Mouse (Mus musculus) embryonic facial prominence, embryonic 15.5 days (tissue): ENCODE data around the gene Lasp1. TPM values are rescaled to one million over a fixed set of nuclear protein-coding genes. Genes with fewer than 3 reads are reported as not detected.
A peak's percentile ranks its signal among the peaks of the same experiment; 100 is the strongest.

ENCODE experiments used
- ATAC-seq: fragments of 200-750 bp; cut with Nextera tagmentation; 2 replicates; pipeline ENCODE4 v1.8.0; 2017; ENCODE audit warnings: low read depth, moderate TSS enrichment; ENCODE audit not compliant: insufficient number of reproducible peaks, low FRiP score, low TSS enrichment
- H3K27ac ChIP-seq: fragments of 300-500 bp; sonication (generic); replicated peaks from 2 replicates; pipeline ENCODE4 v1.5.1; 2015; ENCODE audit warnings: mild to moderate bottlenecking, inconsistent platforms
- H3K27me3 ChIP-seq: fragments of 300-500 bp; sonication (generic); 2 replicates; pipeline ENCODE4 v1.6.1; 2015; ENCODE audit warnings: inconsistent platforms
- H3K36me3 ChIP-seq: fragments of 300-500 bp; sonication (generic); 2 replicates; pipeline ENCODE4 v1.6.1; 2015; ENCODE audit warnings: mild to moderate bottlenecking, inconsistent platforms
- H3K4me1 ChIP-seq: fragments of 300-500 bp; sonication (generic); 2 replicates; pipeline ENCODE4 v1.6.1; 2015; ENCODE audit warnings: inconsistent platforms
- H3K4me2 ChIP-seq: fragments of 300-500 bp; sonication (generic); replicated peaks from 2 replicates; pipeline ENCODE4 v1.6.1; 2015; ENCODE audit warnings: mild to moderate bottlenecking, inconsistent platforms
- H3K4me3 ChIP-seq: fragments of 300-500 bp; sonication (generic); replicated peaks from 2 replicates; pipeline ENCODE4 v1.5.1; 2015; ENCODE audit warnings: mild to moderate bottlenecking, inconsistent platforms
- H3K9ac ChIP-seq: fragments of 300-500 bp; sonication (generic); 2 replicates; pipeline ENCODE4 v1.6.1; 2015; ENCODE audit warnings: inconsistent platforms
- H3K9me3 ChIP-seq: fragments of 300-500 bp; sonication (generic); replicated peaks from 2 replicates; pipeline ENCODE4 v1.6.1; 2016; ENCODE audit warnings: inconsistent platforms
- WGBS: fragments of 180-500 bp; shearing (Covaris S2); methylation state at CpG from one replicate; pipeline ENCODE4 v1.1.7; 2015; 5-methylcytosine and 5-hydroxymethylcytosine counted together
- polyA plus RNA-seq: library from polyadenylated mRNA; unstranded; fragments of >200 nt; fragmentation: Nextera tagmentation; extraction: Ambion mirVana; gene quantifications from 2 replicates; pipeline ENCODE4 v1.2.1, GENCODE M21; 2015

Lasp1 gene
- polyA plus RNA-seq, 1 experiment from 2014 or later: 117 TPM

DNA sequence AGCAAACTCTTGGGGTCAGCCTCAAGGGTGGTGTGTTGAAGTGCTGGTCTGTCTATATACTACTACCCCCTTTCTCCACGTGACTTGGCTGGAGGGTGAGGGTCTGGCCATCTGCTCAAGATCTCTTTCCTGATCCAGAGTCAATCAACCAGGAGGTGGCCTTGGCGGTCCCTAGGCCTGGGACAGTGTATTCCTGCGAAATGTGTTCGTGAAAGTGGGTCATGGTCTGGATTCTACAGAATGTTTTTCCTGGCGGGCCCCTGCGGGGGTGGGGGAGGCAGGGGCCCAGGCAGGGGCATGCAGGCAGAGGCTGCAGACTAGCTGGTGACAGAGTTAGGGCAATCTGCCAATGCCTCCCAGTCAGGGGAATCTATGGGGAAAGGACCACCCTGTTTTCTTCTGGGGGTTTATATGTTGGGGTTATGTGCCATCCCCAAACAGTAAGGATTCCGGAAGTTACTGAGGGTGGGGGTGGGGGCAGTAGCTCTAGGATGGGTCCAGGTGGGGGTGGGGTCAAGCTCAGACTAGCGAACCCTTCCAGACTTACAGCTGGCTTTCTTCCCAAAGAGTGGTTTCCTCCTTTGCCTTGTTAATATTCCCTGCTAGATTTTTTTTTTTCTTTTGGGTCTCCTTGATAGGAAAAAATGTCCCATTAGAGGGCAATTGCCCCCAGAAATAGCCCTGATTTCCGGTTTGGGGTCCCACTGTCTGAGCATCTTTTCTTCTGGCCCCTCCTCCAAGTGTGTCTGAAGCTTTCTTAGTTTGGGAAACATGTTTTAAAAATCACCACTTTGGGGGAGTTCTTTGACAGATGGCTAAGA is 6.3 kb downstream of the Lasp1 start:
- no peak overlapping the region for H3K9ac ChIP-seq
- H3K4me3 ChIP-seq: peak overlapping the region; percentile 24
- H3K27ac ChIP-seq: peak overlapping the region; percentile 88
- peak; percentile 11; the same call in 1 of the 2 replicates for ATAC-seq
- H3K36me3 ChIP-seq: peaks cover 19% of the 10 kb centered on the region
- peak overlapping the region; percentile 49 for H3K4me2 ChIP-seq
- H3K9me3 ChIP-seq: no peaks in the 10 kb centered on the region
- H3K27me3 ChIP-seq: no peaks in the 10 kb centered on the region
- 4% methylated on average over 9 of the region's 9 CpGs for WGBS
- peaks cover 86% of the 10 kb centered on the region for H3K4me1 ChIP-seq

- Histone ChIP-seq H3K27ac (peak overlapping the region; percentile 88), H3K4me1 (peaks cover 90% of the 10 kb centered on the region), H3K9me3 (no peaks in the 10 kb centered on the region), H3K36me3 (peaks cover 19% of the 10 kb centered on the region), H3K27me3 (no peaks in the 10 kb centered on the region), H3K4me2 (peak overlapping the region; percentile 49), H3K4me3 (no peak overlapping the region; the same call in 1 of the 2 replicates), H3K9ac (no peak overlapping the region)
- WGBS: 35% methylated on average over 15 of the region's 15 CpGs
- ATAC-seq: no peak
Measured at GRCm38 (mm10) chr11:97805662-97806612, 7.1 kb downstream of the Lasp1 start.

- ATAC-seq: no peak
- Histone ChIP-seq H3K4me1 (peaks cover 90% of the 10 kb centered on the region), H3K4me3 (no peak overlapping the region), H3K9me3 (no peaks in the 10 kb centered on the region), H3K4me2 (no peak overlapping the region), H3K27me3 (no peaks in the 10 kb centered on the region), H3K36me3 (peaks cover 19% of the 10 kb centered on the region), H3K9ac (no peak overlapping the region), H3K27ac (0 out of 2 replicates have a peak overlapping the region, but pooled peaks have one; percentile 88)
- WGBS: 68% methylated on average over 7 of the region's 7 CpGs
Measured at GRCm38 (mm10) chr11:97806613-97806964, 7.8 kb downstream of the Lasp1 start.

GRCm38 (mm10) chr11:97807626-97808025 is 8.8 kb downstream of the Lasp1 start:
- Histone ChIP-seq H3K4me1 (peaks cover 90% of the 10 kb centered on the region), H3K9me3 (no peaks in the 10 kb centered on the region), H3K9ac (no peak overlapping the region), H3K36me3 (peaks cover 19% of the 10 kb centered on the region), H3K27ac (peak overlapping the region; percentile 5), H3K4me3 (no peak overlapping the region), H3K4me2 (no peak overlapping the region), H3K27me3 (no peaks in the 10 kb centered on the region)
- no peak for ATAC-seq
- WGBS: 25% methylated on average over 6 of the region's 6 CpGs

DNA sequence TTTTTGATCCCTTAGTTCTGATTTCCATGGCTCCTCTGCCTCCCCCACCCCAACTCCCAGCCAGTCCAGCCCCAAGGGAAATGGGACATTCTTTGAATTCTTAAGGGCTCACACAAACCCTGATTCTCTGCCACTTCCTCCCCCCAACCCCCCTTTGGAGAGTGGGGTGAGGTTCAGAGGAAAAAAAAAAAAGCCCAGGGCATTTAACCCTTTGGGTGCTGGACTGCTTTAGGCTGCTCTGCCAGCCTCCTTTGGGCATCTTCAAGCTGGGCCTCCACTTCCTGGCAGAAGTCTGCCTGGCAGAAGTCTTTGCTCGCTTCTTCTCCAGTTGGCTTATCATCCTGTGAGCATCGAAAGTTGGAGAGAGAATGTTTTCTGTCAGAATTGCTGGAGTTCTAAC is 9.3 kb downstream of the Lasp1 start:
- ATAC-seq: no peak
- no peak overlapping the region for H3K4me2 ChIP-seq
- no peak overlapping the region for H3K4me3 ChIP-seq
- no peaks in the 10 kb centered on the region for H3K9me3 ChIP-seq
- no peak overlapping the region for H3K9ac ChIP-seq
- H3K27me3 ChIP-seq: no peaks in the 10 kb centered on the region
- H3K27ac ChIP-seq: peak overlapping the region; percentile 5
- WGBS: 33% methylated on average over 2 of the region's 2 CpGs
- peaks cover 93% of the 10 kb centered on the region for H3K4me1 ChIP-seq
- peaks cover 19% of the 10 kb centered on the region for H3K36me3 ChIP-seq

DNA sequence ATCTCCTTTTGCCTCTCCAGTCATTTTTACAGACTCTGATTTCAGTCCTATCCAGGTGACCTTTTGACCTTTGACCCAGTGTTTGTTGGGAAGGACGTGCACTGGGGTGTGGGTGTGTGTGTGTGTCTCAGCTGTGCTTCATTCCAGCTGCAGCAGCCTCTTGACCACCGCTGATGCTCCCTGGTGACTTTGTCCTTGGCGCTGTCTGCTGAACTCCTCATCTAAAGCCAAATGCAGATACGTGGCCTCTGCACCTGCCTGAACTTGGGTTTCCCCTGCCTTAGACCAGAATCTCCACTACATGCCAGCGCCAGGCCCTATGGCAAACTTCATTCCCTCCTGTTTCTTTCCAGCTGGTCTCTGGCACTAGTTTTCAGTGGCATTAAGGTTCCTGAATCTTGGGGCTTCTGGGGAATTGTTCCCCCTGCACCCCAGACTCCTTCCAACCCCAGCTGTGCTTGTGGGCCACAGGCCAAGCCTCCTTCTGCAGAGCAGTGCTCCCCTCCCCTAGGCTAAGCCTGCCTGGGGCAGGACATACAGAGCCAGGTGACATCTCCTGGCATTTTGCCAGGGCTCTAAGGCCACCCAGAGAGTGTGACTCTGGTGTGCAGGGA is 9.9 kb downstream of the Lasp1 start:
- Histone ChIP-seq H3K27ac (peak overlapping the region; percentile 5), H3K9ac (no peak overlapping the region), H3K27me3 (no peaks in the 10 kb centered on the region), H3K4me1 (peaks cover 97% of the 10 kb centered on the region), H3K4me2 (no peak overlapping the region), H3K9me3 (no peaks in the 10 kb centered on the region), H3K4me3 (no peak overlapping the region), H3K36me3 (peaks cover 19% of the 10 kb centered on the region)
- 29% methylated on average over 5 of the region's 5 CpGs for WGBS
- no peak for ATAC-seq

GRCm38 (mm10) chr11:97809235-97810121 is 10.7 kb downstream of the Lasp1 start:
- H3K4me3 ChIP-seq: no peak overlapping the region
- H3K4me2 ChIP-seq: no peak overlapping the region
- 58% methylated on average over 7 of the region's 7 CpGs for WGBS
- H3K27me3 ChIP-seq: no peaks in the 10 kb centered on the region
- peaks cover 95% of the 10 kb centered on the region for H3K4me1 ChIP-seq
- peaks cover 19% of the 10 kb centered on the region for H3K36me3 ChIP-seq
- no peaks in the 10 kb centered on the region for H3K9me3 ChIP-seq
- no peak for ATAC-seq
- 0 out of 2 replicates have a peak overlapping the region, but pooled peaks have one; percentile 18 for H3K27ac ChIP-seq
- no peak overlapping the region for H3K9ac ChIP-seq

- WGBS: 64% methylated on average over 7 of the region's 7 CpGs
- H3K27me3 ChIP-seq: no peaks in the 10 kb centered on the region
- H3K4me2 ChIP-seq: no peak overlapping the region
- H3K9me3 ChIP-seq: no peaks in the 10 kb centered on the region
- no peak overlapping the region for H3K4me3 ChIP-seq
- no peak overlapping the region for H3K27ac ChIP-seq
- no peak overlapping the region for H3K9ac ChIP-seq
- no peak for ATAC-seq
- H3K4me1 ChIP-seq: peaks cover 90% of the 10 kb centered on the region
- H3K36me3 ChIP-seq: peaks cover 19% of the 10 kb centered on the region
Measured at GRCm38 (mm10) chr11:97810356-97810755, 11.6 kb downstream of the Lasp1 start.

DNA sequence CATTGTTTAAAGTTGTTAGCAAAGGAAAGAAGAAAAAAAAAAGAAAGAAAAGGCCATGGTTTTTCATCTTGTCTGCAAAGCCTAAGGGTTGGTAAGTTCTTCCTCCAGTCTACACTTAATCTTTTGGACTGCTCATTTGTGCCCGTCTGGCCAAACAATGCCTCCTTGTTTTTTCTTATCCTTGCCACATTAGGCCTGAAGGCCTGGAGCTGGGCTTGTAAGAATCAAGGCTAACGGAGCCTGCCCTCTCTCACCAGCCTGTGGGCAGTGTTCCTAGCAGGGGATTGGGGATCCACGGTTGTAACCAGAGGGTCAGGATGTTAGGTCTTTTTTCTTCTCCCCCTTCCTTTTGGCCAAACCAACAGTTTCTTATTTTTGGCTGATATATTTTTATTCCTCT is 12.2 kb downstream of the Lasp1 start:
- no peak overlapping the region for H3K4me2 ChIP-seq
- WGBS: 39% methylated on average over 3 of the region's 3 CpGs
- no peak for ATAC-seq
- H3K27me3 ChIP-seq: no peaks in the 10 kb centered on the region
- no peak overlapping the region for H3K9ac ChIP-seq
- H3K9me3 ChIP-seq: no peaks in the 10 kb centered on the region
- peaks cover 90% of the 10 kb centered on the region for H3K4me1 ChIP-seq
- no peak overlapping the region for H3K27ac ChIP-seq
- H3K36me3 ChIP-seq: peaks cover 22% of the 10 kb centered on the region
- H3K4me3 ChIP-seq: no peak overlapping the region

- no peaks in the 10 kb centered on the region for H3K9me3 ChIP-seq
- H3K27ac ChIP-seq: no peak overlapping the region
- H3K27me3 ChIP-seq: no peaks in the 10 kb centered on the region
- H3K36me3 ChIP-seq: peaks cover 30% of the 10 kb centered on the region
- WGBS: 34% methylated on average over 13 of the region's 13 CpGs
- no peak overlapping the region for H3K4me3 ChIP-seq
- no peak for ATAC-seq
- no peak overlapping the region for H3K4me2 ChIP-seq
- H3K9ac ChIP-seq: no peak overlapping the region
- peaks cover 90% of the 10 kb centered on the region for H3K4me1 ChIP-seq
Measured at GRCm38 (mm10) chr11:97811569-97812362, 13.0 kb downstream of the Lasp1 start.
